Mouse (Mus musculus) brain, embryonic 18.5 days (tissue): ENCODE measurements around the gene Cntn3.
"Not testable (repeated sequence)": the region's sequence is repeated elsewhere in the genome, so short reads cannot be mapped to it uniquely, and the experiment has no call there.

Experiments
- DNase-seq: peaks from one replicate; pipeline ENCODE4 v3.0.0-alpha.2; 2012; ENCODE audit warnings: low read depth, low spot score

Cntn3 gene

GRCm38 (mm10) chr6:102573001-102573400, at the start of gene Cntn3:
Cntn3 (minus strand) TSS chr6:102573101.
- DNase-seq, result not testable (repeated sequence)

GRCm38 (mm10) chr6:102600773-102601172, 27.9 kb upstream of the Cntn3 start:
- DNase-seq, result no peak

GRCm38 (mm10) chr6:102597756-102598155, 24.9 kb upstream of the Cntn3 start:
- no peak for DNase-seq

- DNase-seq, result no peak
Measured at GRCm38 (mm10) chr6:102590151-102590550, 17.2 kb upstream of the Cntn3 start.

- no peak for DNase-seq
Measured at GRCm38 (mm10) chr6:102589311-102589710, 16.4 kb upstream of the Cntn3 start.

GRCm38 (mm10) chr6:102586056-102586455, 13.2 kb upstream of the Cntn3 start:
- no peak for DNase-seq

GRCm38 (mm10) chr6:102583578-102583977, 10.7 kb upstream of the Cntn3 start:
- no peak for DNase-seq

GRCm38 (mm10) chr6:102567496-102567895, 5.4 kb downstream of the Cntn3 start:
- DNase-seq, result no peak

- DNase-seq, result no peak
Measured at GRCm38 (mm10) chr6:102565228-102565627, 7.7 kb downstream of the Cntn3 start.

GRCm38 (mm10) chr6:102564011-102564731, 8.7 kb downstream of the Cntn3 start:
- peak; percentile 65 for DNase-seq

- DNase-seq, result no peak
Measured at GRCm38 (mm10) chr6:102563431-102563830, 9.5 kb downstream of the Cntn3 start.

- DNase-seq, result no peak
Measured at GRCm38 (mm10) chr6:102557521-102557920, 15.4 kb downstream of the Cntn3 start.

GRCm38 (mm10) chr6:102556497-102556896, 16.4 kb downstream of the Cntn3 start:
- DNase-seq, result no peak

- no peak for DNase-seq
Measured at GRCm38 (mm10) chr6:102555814-102556437, 17.0 kb downstream of the Cntn3 start.

GRCm38 (mm10) chr6:102555067-102555657, 17.7 kb downstream of the Cntn3 start:
- no peak for DNase-seq

- DNase-seq, result no peak
Measured at GRCm38 (mm10) chr6:102541633-102542412, 31.1 kb downstream of the Cntn3 start.

GRCm38 (mm10) chr6:102535599-102535998, 37.3 kb downstream of the Cntn3 start:
- no peak for DNase-seq

GRCm38 (mm10) chr6:102523037-102523436, 49.9 kb downstream of the Cntn3 start:
- no peak for DNase-seq

GRCm38 (mm10) chr6:102520977-102521376, 51.9 kb downstream of the Cntn3 start:
- no peak for DNase-seq

GRCm38 (mm10) chr6:102515231-102515630, 57.7 kb downstream of the Cntn3 start:
- DNase-seq, result no peak

- DNase-seq, result no peak
Measured at GRCm38 (mm10) chr6:102512085-102512484, 60.8 kb downstream of the Cntn3 start.

- DNase-seq, result no peak
Measured at GRCm38 (mm10) chr6:102485509-102485908, 87.4 kb downstream of the Cntn3 start.
